Mouse (Mus musculus): ENCODE results near the gene Ebna1bp2. TPM values are rescaled to one million over a fixed set of nuclear protein-coding genes. Genes with fewer than 3 reads are reported as not detected.

The Ebna1bp2 gene
- polyA plus RNA-seq, 1 experiment = 57.7 TPM

- Histone ChIP-seq H3K4me3 (replicated peaks; ENCODE audit: control insufficient read depth, low read depth, low read length) (no peak overlapping the region), H3K27ac (ENCODE audit: control insufficient read depth, insufficient read depth, low read depth, low read length, poor library complexity) (no peak overlapping the region), H3K4me1 (ENCODE audit: control insufficient read depth, insufficient read depth, low read length) (no peaks in the 10 kb centered on the region; the same call in 1 of the 2 replicates)
- WGBS = 1% methylated on average over 2 of the region's 2 CpGs
- TF ChIP-seq CTCF (IDR thresholded peaks at IDR 0.05; ENCODE audit: control insufficient read depth, insufficient read depth, low read length) (peak; percentile 71), POLR2A (IDR thresholded peaks at IDR 0.05; ENCODE audit: borderline replicate concordance, control insufficient read depth, low read depth, low read length) (no peak)
These were observed 24.6 kb downstream of the Ebna1bp2 start for GRCm38 (mm10) chr4:118645234-118645633.

- Histone ChIP-seq H3K4me3 (replicated peaks; ENCODE audit: control insufficient read depth, low read depth, low read length) (no peak within 1 kb of the TSS), H3K4me1 (ENCODE audit: control insufficient read depth, insufficient read depth, low read length) (no peaks in the 10 kb centered on the region; the same call in 1 of the 2 replicates), H3K27ac (ENCODE audit: control insufficient read depth, insufficient read depth, low read depth, low read length, poor library complexity) (no peak within 1 kb of the TSS)
- TF ChIP-seq CTCF (IDR thresholded peaks at IDR 0.05; ENCODE audit: control insufficient read depth, insufficient read depth, low read length) (no peak), POLR2A (IDR thresholded peaks at IDR 0.05; ENCODE audit: borderline replicate concordance, control insufficient read depth, low read depth, low read length) (no peak)
These were observed 38.1 kb downstream of the Ebna1bp2 start, which contains the start of gene Olfr62 for GRCm38 (mm10) chr4:118658652-118659051. Olfr62 (plus strand) TSS chr4:118658952.

Other genes starting within 250 kb of the Ebna1bp2 start
- gene Szt2, start 211.5 kb upstream of the Ebna1bp2 start, polyA plus RNA-seq (2011; ENCODE audit: insufficient read depth, insufficient read length, low replicate concordance, missing spikeins) = 17.0 and 34.6 TPM in 2 replicates
- 45.2 and 67.4 TPM in 2 replicates for gene Med8, start 211.5 kb upstream of the Ebna1bp2 start, polyA plus RNA-seq (2011; ENCODE audit: insufficient read depth, insufficient read length, low replicate concordance, missing spikeins)
- gene Elovl1, start 192.7 kb upstream of the Ebna1bp2 start, polyA plus RNA-seq (2011; ENCODE audit: insufficient read depth, insufficient read length, low replicate concordance, missing spikeins) = 36.1 and 99.5 TPM in 2 replicates
- 58.8 and 92.1 TPM in 2 replicates for gene Cdc20, start 183.4 kb upstream of the Ebna1bp2 start, polyA plus RNA-seq (2011; ENCODE audit: insufficient read depth, insufficient read length, low replicate concordance, missing spikeins)
- gene Mpl, start 163.3 kb upstream of the Ebna1bp2 start, polyA plus RNA-seq (2011; ENCODE audit: insufficient read depth, insufficient read length, low replicate concordance, missing spikeins) = 10.3 and 13.1 TPM in 2 replicates
- gene Tie1, start 130.7 kb upstream of the Ebna1bp2 start, polyA plus RNA-seq (2011; ENCODE audit: insufficient read depth, insufficient read length, low replicate concordance, missing spikeins) = 2.7 and 4.5 TPM in 2 replicates
- 1.0 and 2.1 TPM in 2 replicates for gene 2610528J11Rik, start 93.8 kb upstream of the Ebna1bp2 start, polyA plus RNA-seq (2011; ENCODE audit: insufficient read depth, insufficient read length, low replicate concordance, missing spikeins)
- gene Tmem125, start 76.8 kb upstream of the Ebna1bp2 start, polyA plus RNA-seq (2011; ENCODE audit: insufficient read depth, insufficient read length, low replicate concordance, missing spikeins) = not detected in 2 replicates
- not detected in 2 replicates for gene Cfap57, start within 50 bp of the Ebna1bp2 start, polyA plus RNA-seq (2011; ENCODE audit: insufficient read depth, insufficient read length, low replicate concordance, missing spikeins)
- not detected in 2 replicates for gene Olfr62, start 38.2 kb downstream of the Ebna1bp2 start, polyA plus RNA-seq (2011; ENCODE audit: insufficient read depth, insufficient read length, low replicate concordance, missing spikeins)
- not detected in 2 replicates for gene Olfr1342, start 72.0 kb downstream of the Ebna1bp2 start, polyA plus RNA-seq (2011; ENCODE audit: insufficient read depth, insufficient read length, low replicate concordance, missing spikeins)
- gene Olfr1341, start 82.7 kb downstream of the Ebna1bp2 start, polyA plus RNA-seq (2011; ENCODE audit: insufficient read depth, insufficient read length, low replicate concordance, missing spikeins) = not detected in 2 replicates
- gene Olfr1340, start 99.3 kb downstream of the Ebna1bp2 start, polyA plus RNA-seq (2011; ENCODE audit: insufficient read depth, insufficient read length, low replicate concordance, missing spikeins) = not detected in 2 replicates
- not detected in 2 replicates for gene Olfr1339, start 111.4 kb downstream of the Ebna1bp2 start, polyA plus RNA-seq (2011; ENCODE audit: insufficient read depth, insufficient read length, low replicate concordance, missing spikeins)
- gene Olfr1338, start 137.9 kb downstream of the Ebna1bp2 start, polyA plus RNA-seq (2011; ENCODE audit: insufficient read depth, insufficient read length, low replicate concordance, missing spikeins) = 0.50 TPM in 1 of 2 replicates, not detected in the other
- gene Olfr1337, start 161.8 kb downstream of the Ebna1bp2 start, polyA plus RNA-seq (2011; ENCODE audit: insufficient read depth, insufficient read length, low replicate concordance, missing spikeins) = not detected in 2 replicates
- not detected in 2 replicates for gene Olfr1335, start 189.1 kb downstream of the Ebna1bp2 start, polyA plus RNA-seq (2011; ENCODE audit: insufficient read depth, insufficient read length, low replicate concordance, missing spikeins)
- not detected in 2 replicates for gene Olfr1333, start 215.5 kb downstream of the Ebna1bp2 start, polyA plus RNA-seq (2011; ENCODE audit: insufficient read depth, insufficient read length, low replicate concordance, missing spikeins)
- gene Olfr1331, start 243.8 kb downstream of the Ebna1bp2 start, polyA plus RNA-seq (2011; ENCODE audit: insufficient read depth, insufficient read length, low replicate concordance, missing spikeins) = not detected in 2 replicates